Mouse (Mus musculus) liver, postnatal 0 days (tissue): ENCODE data around the gene Camkk1.

Source experiments
- CTCF ChIP-seq: sonication (generic); IDR thresholded peaks from 2 replicates; pipeline ENCODE4 v1.5.1; 2016; ENCODE audit warnings: antibody characterized with exemption, low read depth
- EP300 ChIP-seq: IDR thresholded peaks from 2 replicates; pipeline ENCODE4 v1.6.1; 2016; ENCODE audit warnings: antibody characterized with exemption, low read depth, mild to moderate bottlenecking

- TF ChIP-seq EP300 (no peak), CTCF (no peak)
These were observed 2.7 kb upstream of the Camkk1 start for GRCm38 (mm10) chr11:73016103-73016420.
